Mouse (Mus musculus) T-helper 1 cell (primary cell): Measurements from ENCODE around the gene Plin4.

Experiments
- in situ Hi-C: fragments of 300-600 bp; cut with MboI, MseI; formaldehyde crosslinking; loops from one replicate; pipeline ENCODE4 v1.15.1; 2025; ENCODE audit warnings: high pct_unique_total_duplicates

Gene Plin4

GRCm38 (mm10) chr17:56109219-56110051 lies at the start of gene Plin4:
TSS of gene Plin4 (minus strand) at chr17:56109803.
- in situ Hi-C loops = no loop called here

GRCm38 (mm10) chr17:56153643-56154042 lies 44.0 kb upstream of the Plin4 start:
- in situ Hi-C loops = no loop called here

- in situ Hi-C loops = no loop called here
These were observed 40.3 kb upstream of the Plin4 start for GRCm38 (mm10) chr17:56149897-56150296.

- in situ Hi-C loops = no loop called here
These were observed 39.4 kb upstream of the Plin4 start for GRCm38 (mm10) chr17:56148790-56149618.

- in situ Hi-C loops = no loop called here
These were observed 38.7 kb upstream of the Plin4 start for GRCm38 (mm10) chr17:56148280-56148679.

- in situ Hi-C loops = no loop called here
These were observed 37.8 kb upstream of the Plin4 start for GRCm38 (mm10) chr17:56147420-56147819.

- in situ Hi-C loops = no loop called here
These were observed 36.5 kb upstream of the Plin4 start for GRCm38 (mm10) chr17:56146131-56146530.

GRCm38 (mm10) chr17:56144546-56144945 lies 34.9 kb upstream of the Plin4 start:
- in situ Hi-C loops = no loop called here

- in situ Hi-C loops = no loop called here
These were observed 32.4 kb upstream of the Plin4 start for GRCm38 (mm10) chr17:56141702-56142605.

GRCm38 (mm10) chr17:56139858-56140595 lies 30.4 kb upstream of the Plin4 start, which contains the start of gene Sema6b:
TSS of gene Sema6b (minus strand) at chr17:56140343.
- in situ Hi-C loops = no loop called here

GRCm38 (mm10) chr17:56139355-56139754 lies 29.8 kb upstream of the Plin4 start:
- in situ Hi-C loops = no loop called here

GRCm38 (mm10) chr17:56137839-56138613 lies 28.4 kb upstream of the Plin4 start:
- in situ Hi-C loops = no loop called here

- in situ Hi-C loops = no loop called here
These were observed 27.0 kb upstream of the Plin4 start for GRCm38 (mm10) chr17:56136558-56136957.

GRCm38 (mm10) chr17:56134463-56134971 lies 24.9 kb upstream of the Plin4 start:
- in situ Hi-C loops = loop anchor here (5.0 kb wide), 1 partner anchor 123 kb away; the partner anchor contains the start of gene Fem1a

- in situ Hi-C loops = loop anchor here (5.0 kb wide), 1 partner anchor 124 kb away; the partner anchor contains the start of gene Fem1a
These were observed 24.1 kb upstream of the Plin4 start for GRCm38 (mm10) chr17:56133457-56134363.

- in situ Hi-C loops = loop anchor here (5.0 kb wide), 1 partner anchor 125 kb away; the partner anchor contains the start of gene Fem1a
These were observed 23.1 kb upstream of the Plin4 start for GRCm38 (mm10) chr17:56132661-56133060.

- in situ Hi-C loops = loop anchor here (5.0 kb wide), 1 partner anchor 125 kb away; the partner anchor contains the start of gene Fem1a
These were observed 22.2 kb upstream of the Plin4 start for GRCm38 (mm10) chr17:56131814-56132213.

- in situ Hi-C loops = loop anchor here (5.0 kb wide), 1 partner anchor 126 kb away; the partner anchor contains the start of gene Fem1a
These were observed 21.5 kb upstream of the Plin4 start for GRCm38 (mm10) chr17:56131136-56131535.
